Mouse (Mus musculus) gastrocnemius, adult 18-20 months (tissue): ENCODE results near the gene Pxdn. TPM values are rescaled to one million over a fixed set of nuclear protein-coding genes. Genes with fewer than 3 reads are reported as not detected.

ENCODE experiments used
- DNase-seq: peaks from one replicate; pipeline ENCODE4 v3.0.0; 2021; ENCODE audit warnings: low spot score
- total RNA-seq, 2 experiments: library from RNA; stranded (reverse); gene quantifications; 2 replicates each; pipeline ENCODE4 v1.2.3; 2021

The Pxdn gene
- total RNA-seq, 2 experiments from 2014 or later, result 5.9 to 6.4 TPM

DNA sequence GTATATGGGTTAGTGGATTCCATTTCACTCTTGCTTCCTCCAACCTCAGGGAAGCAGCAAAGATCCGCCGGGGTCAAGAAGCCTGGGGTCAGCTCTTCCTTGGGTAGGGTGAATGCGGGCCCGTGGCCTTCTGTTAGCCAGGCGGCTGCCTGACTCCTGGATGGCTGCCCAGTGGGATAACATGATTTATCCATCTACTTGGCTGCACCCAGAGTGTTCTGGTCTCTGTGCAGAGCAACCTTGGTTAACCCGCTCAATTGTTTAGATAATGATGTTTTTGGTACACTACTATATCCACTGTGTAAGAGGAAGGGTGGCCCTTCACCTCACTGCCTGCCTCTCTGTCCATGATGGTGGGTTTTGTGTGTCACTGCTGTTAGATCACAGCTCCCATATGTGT is 14.7 kb downstream of the Pxdn start:
- peak; percentile 28 for DNase-seq

DNA sequence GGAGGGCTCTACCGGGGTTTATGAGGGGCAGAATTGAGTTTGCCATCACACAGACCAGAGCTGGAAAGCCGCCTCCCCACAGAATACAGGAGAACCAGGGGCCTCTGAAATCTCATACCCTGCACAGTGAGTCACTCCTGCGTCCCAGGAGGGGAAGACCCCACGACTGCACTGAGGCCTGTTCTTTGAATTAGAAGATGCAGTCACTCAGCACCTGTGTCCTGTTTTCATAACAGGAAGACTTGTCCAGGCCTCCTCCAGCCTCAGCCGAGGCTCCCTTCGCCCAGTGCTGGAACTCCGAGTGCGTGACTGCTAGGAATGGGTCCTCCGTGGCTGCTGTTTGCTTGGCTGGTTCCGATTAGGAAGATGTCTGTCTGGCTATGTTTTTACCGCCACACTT is 16.6 kb downstream of the Pxdn start:
- DNase-seq, result no peak

DNA sequence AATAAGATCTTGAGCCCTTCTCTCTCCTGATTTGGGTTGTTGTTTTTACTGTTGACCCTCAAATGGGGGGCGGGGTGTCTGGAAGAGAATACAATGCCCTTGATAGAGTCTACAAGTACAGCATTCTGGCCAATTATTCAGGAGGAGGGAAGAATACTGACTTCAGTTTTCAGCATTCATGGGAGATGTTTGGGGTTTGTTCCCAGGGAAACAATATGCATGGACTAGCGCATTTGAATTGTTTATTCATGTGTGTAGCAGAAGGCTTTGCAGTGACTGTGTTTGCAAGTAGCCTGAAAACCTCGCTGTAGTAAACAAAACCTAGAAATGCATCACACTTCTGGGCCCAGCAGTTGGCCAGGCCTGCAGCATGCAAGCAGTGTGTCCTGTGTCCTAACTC is 17.1 kb downstream of the Pxdn start:
- DNase-seq, result no peak

DNA sequence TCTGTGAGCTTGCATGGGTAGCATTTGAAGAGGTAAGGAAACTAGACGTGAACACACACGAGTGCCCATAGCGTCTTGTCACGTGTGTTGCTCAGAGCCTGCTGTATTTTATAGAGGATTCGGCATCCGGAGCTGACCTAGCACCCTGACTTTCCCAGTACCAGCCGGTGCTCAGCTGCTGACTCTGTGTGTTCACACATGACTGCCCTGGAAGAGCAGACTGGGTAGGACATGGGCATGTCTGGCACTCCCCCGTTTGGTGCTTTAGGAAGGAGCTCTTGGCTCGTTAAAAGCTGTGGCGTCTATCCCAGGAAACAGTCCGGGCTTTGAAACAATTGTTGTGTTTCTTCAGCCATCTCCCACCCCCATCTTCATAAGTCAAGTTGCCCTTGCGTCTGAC is 19.6 kb downstream of the Pxdn start:
- no peak for DNase-seq

DNA sequence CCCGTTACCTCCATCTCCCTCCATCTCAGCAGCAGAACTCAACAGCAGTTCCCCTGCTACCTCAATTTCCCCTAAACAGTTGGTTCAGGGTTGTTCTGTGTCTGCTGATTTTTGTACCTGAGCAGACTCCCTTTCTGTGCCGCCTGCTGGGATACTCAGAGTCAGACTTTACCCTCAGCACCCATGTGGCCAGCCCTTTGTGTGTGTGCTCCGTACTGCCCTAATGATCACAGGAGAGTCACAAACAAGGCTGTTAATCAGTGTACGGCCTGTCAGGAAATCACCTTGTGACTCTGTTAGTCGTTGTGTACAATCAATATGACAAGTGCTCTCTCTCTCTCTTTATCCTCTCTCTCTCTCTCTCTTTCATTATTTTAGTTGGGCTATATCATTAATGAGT is 21.2 kb downstream of the Pxdn start:
- DNase-seq, result no peak

DNA sequence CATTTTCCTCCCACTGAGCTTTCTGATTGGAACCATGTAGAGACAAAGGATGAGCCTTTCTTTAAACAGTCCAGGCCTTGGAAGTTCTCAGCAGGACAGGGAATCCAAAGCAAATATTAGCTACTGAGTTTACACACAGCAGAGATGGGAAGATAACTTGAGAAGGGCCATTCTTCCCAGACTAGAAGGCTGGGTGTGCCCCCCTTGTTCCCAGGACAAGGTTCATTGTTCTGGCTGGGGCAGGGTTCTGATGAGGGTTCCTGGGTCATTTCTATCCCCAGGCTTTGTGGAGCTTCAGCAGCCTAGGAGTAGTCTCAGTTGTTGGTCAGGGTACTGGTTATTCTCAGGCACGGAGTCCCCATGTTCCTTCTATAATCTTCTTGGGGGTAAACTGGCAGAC is 23.6 kb downstream of the Pxdn start:
- DNase-seq, result no peak

DNA sequence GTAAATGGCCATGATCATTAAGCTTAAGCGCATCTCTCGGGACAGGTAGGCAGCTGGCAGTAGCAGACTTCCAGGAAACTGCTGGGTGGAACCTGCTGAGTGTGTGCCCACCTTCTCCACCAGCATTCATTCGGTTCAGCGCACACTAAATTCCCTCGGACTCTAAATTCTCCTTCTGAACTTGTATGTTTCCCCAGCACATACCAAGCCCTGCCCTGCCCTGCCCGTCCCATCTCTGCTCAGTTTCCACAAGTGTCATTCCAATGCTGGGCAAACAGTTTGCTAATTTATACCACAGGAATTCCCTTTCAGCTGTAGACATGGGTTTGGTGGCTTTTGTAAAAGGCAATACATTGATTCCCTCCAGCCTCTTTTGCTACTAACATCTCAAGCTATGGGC is 27.6 kb downstream of the Pxdn start:
- no peak for DNase-seq

DNA sequence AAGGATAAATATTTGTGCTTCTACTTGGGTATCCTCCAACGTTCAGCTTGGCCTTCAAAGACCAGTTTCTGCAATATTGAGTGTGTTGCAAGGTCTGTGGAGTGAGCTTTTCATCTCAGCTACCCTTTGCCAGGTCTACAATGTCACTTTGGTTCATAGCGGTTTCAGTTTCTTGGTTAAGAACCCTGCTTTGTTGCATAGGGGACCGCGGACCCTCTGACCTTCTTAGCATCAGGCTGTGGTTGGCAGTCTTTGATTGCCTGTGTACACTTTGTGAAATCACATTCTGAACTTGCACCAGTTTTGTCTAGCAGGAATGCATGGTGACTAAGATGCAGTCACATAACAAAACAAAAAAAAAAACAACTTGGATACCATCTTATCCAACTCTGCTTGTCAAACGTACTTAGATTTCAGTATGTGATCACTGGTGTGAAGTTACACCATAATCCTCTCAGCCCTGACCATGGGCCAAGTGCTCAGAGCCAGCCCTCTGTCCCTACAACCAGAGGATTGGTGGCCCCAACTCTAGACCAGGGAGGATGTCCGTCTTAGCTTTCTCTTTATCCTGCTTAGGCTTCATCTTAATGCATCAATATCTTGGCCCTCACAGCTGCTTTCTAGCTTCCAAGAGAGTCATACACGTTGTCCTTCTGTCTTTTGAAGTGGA is 34.5 kb downstream of the Pxdn start:
- no peak for DNase-seq

DNA sequence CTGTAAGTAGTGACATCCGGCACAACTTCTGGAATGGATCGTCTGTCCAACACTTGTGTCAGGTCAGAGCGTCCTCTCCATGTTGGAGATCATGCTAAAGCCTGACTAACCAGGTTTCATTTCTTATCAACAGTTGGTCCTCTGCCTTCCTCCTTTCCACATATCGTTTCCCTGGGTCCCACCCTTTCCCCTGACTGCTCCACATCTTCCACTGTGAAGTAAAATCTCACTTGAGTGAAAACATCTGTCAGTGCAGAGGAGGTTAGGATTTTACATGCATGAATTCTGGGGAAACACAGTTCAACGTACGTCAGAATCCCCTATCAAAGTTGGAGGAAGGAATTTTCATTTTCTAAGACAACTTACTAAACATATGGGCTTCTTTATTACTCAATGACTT is 35.1 kb downstream of the Pxdn start:
- no peak for DNase-seq

DNA sequence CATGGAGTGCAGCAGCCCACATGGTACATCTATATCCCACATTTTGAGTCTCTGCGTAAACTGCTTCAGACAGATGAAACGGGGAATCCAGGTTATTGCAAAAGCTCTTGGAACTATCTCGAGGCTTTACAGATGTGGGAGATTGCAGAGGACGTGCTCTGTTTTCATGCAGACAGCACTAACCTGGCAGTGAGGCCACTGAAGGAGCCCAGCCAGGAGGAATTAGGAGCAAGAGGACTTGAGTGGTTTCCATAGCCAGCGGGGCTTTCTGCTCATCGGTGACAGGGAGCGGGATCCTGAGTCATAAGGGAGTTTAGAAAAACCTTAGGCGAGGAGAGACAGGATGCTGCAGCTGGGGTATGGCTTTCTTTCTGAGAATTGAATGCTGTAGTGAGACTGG is 42.7 kb downstream of the Pxdn start:
- DNase-seq, result no peak

DNA sequence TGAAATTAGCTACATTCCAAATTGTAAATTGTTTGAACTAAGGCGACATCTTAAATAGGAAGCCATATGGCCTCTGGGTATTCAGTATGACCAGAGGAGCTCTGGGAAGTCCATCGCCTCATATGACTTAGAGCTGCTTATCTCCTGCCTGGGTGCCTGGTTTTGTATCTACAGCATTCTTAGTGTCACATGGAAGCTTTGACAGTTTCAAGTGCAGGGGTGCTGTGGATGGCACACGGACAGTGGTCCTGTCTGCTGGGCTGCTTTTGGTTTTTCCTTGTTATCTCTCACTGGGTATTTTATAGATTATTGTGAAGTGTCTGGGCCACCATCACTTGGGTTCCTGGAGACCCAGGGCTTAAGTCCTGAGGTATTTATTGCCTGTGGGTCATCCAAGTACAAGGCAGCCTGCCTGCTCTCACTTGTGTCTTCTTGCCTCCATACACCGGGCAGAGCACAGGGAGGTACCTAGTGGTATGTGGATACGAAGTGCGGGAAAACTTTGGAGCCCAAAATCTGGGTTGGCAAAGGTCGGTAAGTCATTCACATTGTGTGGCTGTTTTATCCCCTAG is 44.4 kb downstream of the Pxdn start:
- no peak for DNase-seq

DNA sequence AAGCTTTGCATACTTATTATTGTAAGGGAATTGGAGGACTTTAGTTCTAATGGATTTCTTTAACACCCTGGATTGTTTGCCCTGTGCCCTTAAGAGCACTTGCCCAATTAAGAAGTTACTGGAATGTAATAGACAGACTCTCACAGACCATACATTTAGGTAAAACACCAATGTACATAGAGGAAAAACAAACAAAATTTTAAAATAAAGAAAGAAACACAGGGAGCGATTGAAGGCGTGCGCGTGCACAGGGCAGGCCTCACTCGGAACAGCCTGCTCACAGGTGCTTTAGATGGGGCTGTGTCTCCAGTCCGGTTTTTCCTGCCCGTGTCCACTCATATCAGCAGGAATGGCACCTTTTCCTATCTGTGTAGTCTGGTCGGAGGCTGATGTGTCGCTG is 45.8 kb downstream of the Pxdn start:
- no peak for DNase-seq

DNA sequence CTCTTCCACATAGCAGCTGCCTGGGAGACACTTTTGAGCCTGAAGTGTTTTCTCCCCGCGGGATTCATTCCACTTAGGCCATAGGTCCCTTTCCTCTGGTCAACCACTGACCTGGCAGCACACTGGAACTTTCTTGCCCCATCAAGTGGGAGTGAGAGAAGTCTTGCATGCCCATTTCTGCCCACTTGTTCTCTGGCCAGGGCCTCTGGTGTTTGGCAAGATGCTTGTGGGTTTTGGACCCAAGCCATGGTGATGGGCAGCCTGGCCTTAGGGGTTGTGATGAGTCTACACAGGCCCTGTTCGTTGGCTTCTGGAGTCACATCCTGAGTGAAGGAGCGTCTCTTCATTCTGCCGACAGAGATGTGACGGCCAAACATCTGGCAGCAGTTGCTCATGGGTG is 47.7 kb downstream of the Pxdn start:
- DNase-seq, result no peak

DNA sequence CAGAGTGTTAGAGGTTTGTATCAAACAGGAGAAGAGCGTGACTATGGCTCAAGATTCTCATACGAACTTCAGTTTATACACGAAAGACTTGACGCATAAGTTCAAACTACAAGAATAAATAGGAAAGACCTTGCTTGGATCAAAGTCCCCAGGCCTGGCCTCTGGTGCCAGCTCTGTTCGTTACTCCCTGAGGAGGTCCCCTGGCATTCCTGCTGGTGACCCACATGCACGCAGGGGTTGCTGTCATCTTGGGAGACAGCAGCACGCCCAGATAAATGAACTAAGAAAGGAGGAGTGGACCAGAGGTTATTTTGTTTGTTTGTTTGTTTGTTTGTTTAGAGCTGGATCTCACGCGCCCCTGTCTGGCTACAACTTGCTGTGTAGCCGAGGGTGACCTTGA is 48.8 kb downstream of the Pxdn start:
- DNase-seq, result no peak

DNA sequence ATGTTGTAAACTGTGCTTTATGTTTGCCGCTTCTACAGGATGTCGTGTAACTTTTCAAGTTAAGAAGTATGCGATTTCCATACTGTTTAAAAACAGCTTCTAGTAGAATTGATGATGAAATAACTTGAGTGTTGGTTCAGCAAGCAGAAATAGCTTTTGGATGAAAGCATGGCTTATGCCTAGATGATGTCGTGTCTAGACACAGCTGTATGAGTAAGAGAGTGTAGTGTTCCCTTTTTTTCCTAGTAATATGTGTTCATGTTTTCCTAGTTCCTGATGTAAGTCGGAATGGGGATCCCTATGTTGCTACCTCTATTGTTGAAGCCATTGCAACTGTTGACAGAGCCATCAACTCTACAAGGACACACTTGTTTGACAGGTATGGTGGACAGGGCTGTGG is 61.5 kb downstream of the Pxdn start:
- DNase-seq, result no peak

DNA sequence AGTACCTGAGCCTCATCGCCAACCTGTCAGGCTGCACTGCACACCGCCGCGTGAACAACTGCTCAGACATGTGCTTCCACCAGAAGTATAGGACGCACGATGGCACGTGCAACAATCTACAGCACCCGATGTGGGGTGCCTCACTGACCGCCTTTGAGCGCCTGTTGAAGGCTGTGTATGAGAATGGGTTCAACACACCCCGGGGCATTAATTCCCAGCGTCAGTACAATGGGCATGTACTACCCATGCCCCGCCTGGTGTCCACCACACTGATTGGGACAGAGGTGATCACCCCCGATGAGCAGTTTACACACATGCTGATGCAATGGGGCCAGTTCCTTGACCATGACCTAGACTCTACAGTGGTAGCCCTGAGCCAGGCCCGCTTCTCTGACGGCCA is 64.5 kb downstream of the Pxdn start:
- no peak for DNase-seq

DNA sequence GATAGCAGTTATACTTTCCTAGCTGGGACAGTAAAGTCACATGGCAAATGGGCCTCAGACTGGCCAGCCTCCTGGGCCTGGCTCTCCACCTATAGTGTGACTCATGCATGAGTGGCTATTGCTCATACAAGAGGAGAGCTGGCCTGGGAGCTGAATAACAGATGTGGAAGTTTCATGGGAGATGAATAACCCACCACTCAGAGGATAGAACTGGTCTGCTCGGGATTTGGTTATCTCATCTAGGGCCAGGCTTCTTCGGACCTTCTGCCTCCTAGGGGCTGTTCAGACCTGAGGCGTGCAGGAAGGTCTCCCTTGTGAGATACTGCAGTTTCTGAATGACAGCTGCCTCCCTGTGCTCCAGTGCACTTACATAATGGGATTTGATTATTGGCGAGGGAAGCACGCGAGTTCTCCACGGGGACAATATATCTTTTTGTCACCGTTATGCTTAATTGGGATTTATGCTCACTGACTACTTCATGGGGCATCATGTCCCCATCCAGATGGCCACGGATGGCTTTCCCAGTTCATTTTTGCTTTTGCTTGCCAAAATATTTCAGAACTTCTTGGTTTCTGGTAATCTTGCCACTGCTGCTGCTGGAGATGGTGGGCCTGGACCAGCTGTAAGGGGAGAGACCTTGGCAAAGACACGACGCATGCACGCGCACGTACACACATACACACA is 66.4 kb downstream of the Pxdn start:
- DNase-seq, result peak; percentile 21

DNA sequence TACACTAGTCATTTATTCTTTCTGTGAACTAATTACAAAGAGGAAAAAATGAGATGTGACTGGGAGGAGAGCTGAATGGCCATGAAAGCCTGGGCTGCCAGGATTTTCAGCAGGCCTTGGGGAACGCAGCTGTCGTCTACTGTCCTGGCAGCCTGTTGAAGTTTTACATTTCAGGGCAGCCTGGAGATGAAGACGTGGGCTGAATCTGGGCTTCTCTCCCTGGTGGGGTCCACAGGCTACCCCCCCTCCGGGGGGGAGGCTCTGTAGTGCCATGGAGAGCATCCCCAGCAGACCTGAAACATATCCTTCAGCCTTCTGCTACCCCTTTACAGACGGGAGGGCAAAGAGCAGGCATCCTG is 66.9 kb downstream of the Pxdn start:
- no peak for DNase-seq

DNA sequence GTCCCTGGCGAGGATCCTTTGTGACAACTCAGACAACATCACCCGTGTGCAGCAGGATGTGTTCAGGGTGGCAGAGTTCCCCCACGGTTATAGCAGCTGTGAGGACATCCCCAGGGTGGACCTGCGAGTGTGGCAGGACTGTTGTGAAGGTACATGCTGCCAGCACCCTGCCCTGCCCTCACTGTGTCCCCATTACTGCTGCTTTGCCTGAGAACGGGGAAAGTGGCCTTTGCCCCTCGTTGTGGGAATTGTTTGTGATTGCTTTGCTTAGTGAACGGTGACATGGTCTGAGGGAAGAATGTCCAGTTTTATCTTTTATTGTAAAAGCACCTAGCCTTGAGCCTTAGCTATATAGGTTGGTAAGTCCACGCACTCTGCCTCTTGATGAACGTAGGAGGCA is 69.2 kb downstream of the Pxdn start:
- no peak for DNase-seq

DNA sequence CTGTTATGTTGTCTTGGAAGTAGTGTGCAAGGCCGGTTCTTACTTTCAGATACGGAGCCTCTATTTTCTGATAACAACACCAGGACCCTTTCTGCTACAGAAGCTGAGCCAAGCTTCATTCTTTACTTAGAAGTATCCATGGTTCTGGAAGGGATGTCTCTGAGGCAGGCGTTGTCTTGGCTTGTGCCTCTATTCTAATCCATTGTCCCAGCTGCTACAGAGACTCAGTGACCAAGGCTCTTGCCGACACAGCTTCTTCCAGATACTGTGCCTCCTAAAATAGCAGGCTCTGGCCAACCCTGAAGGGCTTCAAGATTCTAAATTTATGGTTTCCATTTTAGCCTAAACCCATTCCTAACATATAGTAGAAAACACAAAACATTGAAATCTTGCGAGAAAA is 71.3 kb downstream of the Pxdn start:
- DNase-seq, result no peak

DNA sequence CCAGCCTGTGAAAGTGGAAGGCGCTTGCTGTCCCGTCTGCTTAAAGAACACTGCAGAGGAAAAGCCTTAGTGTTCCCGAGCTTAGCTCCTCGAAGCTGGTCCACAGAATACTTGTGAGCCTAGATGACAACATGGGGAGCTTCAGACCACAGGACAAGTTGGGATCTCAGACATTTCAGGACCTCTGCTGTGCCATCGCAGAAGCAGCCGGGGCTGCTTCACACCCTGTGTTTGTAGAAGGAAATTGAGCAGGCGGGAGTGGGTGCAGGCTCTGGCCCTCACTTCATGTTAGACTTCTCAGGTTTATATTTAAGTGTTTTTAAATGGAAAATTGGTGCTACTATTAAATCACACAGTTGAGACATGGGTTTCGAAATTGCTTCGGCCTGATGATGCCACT is 78.1 kb downstream of the Pxdn start:
- no peak for DNase-seq

DNA sequence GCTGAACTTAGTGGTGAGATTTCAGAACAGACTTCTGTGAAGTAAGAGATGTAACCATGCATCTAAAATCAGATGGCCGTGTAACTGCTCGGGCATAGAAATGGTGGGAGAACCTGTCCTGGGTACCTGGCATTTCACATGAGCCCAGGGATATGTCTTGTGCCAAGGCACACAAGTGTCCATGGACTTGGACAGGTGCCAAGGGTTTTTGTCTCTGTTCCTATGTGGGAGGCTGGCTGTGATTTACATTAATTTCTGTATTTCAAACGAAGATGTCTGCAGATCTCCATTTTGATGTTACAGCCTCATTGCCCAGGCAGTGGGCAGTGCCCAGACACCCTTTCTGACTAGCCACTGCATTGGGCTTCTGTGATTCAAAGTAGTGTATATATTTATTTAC is 79.7 kb downstream of the Pxdn start:
- no peak for DNase-seq

DNA sequence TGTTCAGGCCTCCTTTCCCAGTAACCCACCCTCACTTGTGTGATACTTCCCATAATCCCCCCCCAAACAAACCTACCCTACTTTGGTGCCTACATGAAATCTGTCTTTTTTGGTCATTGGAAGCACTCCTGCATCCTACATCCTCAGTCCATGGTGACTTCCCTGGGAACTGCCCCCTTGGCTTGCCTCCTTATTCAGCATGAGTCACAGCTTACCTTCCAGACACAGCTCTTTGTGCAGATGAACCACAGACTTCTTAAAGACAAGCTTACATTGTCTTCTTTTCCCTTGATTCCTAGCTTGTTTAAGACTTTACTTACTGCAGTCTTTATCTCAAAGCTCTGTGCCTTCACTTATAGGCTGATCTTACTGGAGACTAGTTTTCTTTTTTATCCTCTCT is 83.0 kb downstream of the Pxdn start:
- DNase-seq, result no peak
